Mouse (Mus musculus) adrenal gland, postnatal 0 days (tissue): ENCODE measurements around the gene Ptprc. TPM values are rescaled to one million over a fixed set of nuclear protein-coding genes. Genes with fewer than 3 reads are reported as not detected.

Experiments used
- polyA plus RNA-seq: library from polyadenylated mRNA; unstranded; fragments of >200 nt; fragmentation: Nextera tagmentation; extraction: Ambion mirVana; gene quantifications from 2 replicates; pipeline ENCODE4 v1.2.1, GENCODE M21; 2015

Gene Ptprc
- 2.8 and 4.4 TPM in 2 replicates for polyA plus RNA-seq

DNA sequence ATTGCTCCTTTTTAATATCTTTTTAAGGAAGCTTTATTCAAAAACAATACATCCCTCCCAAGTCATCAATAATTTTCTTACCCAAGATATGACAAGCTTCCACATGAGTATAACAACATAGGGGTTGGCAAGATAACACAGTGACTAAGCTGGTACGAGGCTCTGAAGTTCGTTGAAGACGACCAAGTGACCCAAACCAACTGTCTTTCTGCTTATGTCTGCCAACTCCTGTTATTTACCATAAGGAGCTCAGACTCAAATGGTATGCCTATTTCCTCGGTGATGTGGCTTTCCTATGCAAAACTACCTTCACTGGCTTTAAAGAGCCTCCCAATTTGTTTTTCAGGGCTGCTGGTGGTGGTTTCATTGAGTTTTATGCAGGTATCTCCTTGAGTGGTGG is at the start of gene Ptprc:
Gene Ptprc, minus strand, starts transcription at position 215 of the 400 bp plus-strand sequence.

Other genes starting within 250 kb of the Ptprc start
- 0.07 and 0.20 TPM in 2 replicates for gene Atp6v1g3, start 98.0 kb upstream of the Ptprc start, polyA plus RNA-seq